Mouse (Mus musculus) forebrain, postnatal 0 days (tissue): ENCODE results near the gene Proser2. TPM values are rescaled to one million over a fixed set of nuclear protein-coding genes. Genes with fewer than 3 reads are reported as not detected.
A peak's percentile ranks its signal among the peaks of the same experiment; 100 is the strongest.

Experiments
- ATAC-seq: fragments of 200-750 bp; cut with Nextera tagmentation; 2 replicates; pipeline ENCODE4 v1.8.0; 2017; ENCODE audit warnings: mild to moderate bottlenecking, moderate library complexity
- DNase-seq: peaks from one replicate; pipeline ENCODE4 v3.0.0-alpha.2; 2015
- H3K27ac ChIP-seq: fragments of 300-500 bp; sonication (generic); 2 replicates; pipeline ENCODE4 v1.5.1; 2014; ENCODE audit warnings: low read depth, mild to moderate bottlenecking, antibody characterized with exemption, low read length, moderate library complexity, mixed read lengths
- H3K27me3 ChIP-seq: fragments of 300-500 bp; sonication (generic); 2 replicates; pipeline ENCODE4 v1.6.1; 2014; ENCODE audit warnings: mild to moderate bottlenecking, low read length, mixed read lengths; ENCODE audit not compliant: insufficient read depth
- H3K36me3 ChIP-seq: fragments of 300-500 bp; sonication (generic); 2 replicates; pipeline ENCODE4 v1.6.1; 2014; ENCODE audit warnings: mild to moderate bottlenecking, moderate library complexity; ENCODE audit not compliant: insufficient read depth
- H3K4me1 ChIP-seq: fragments of 300-500 bp; sonication (generic); 2 replicates; pipeline ENCODE4 v1.6.1; 2014; ENCODE audit warnings: antibody characterized with exemption; ENCODE audit not compliant: insufficient read depth
- H3K4me2 ChIP-seq: fragments of 300-500 bp; sonication (generic); 2 replicates; pipeline ENCODE4 v1.6.1; 2014; ENCODE audit warnings: low read depth, mild to moderate bottlenecking, moderate library complexity
- H3K4me3 ChIP-seq: fragments of 300-500 bp; sonication (generic); 2 replicates; pipeline ENCODE4 v1.5.1; 2014; ENCODE audit warnings: low read depth, low read length, mixed read lengths
- H3K9ac ChIP-seq: fragments of 300-500 bp; sonication (generic); 2 replicates; pipeline ENCODE4 v1.6.1; 2014; ENCODE audit warnings: mild to moderate bottlenecking
- H3K9me3 ChIP-seq: fragments of 300-500 bp; sonication (generic); 2 replicates; pipeline ENCODE4 v1.6.1; 2016; ENCODE audit warnings: low read length
- CTCF ChIP-seq: sonication (generic); IDR thresholded peaks from 2 replicates; pipeline ENCODE4 v1.5.1; 2016; ENCODE audit warnings: antibody characterized with exemption, control low read depth, low read depth
- WGBS: fragments of 180-500 bp; shearing (Covaris S2); extraction: QIAGEN DNeasy Blood & Tissue Kit; methylation state at CpG from one replicate; pipeline ENCODE4 v1.1.7; 2014; 5-methylcytosine and 5-hydroxymethylcytosine counted together
- polyA plus RNA-seq: library from polyadenylated mRNA; unstranded; fragments of >200 nt; fragmentation: Nextera tagmentation; extraction: Ambion mirVana; gene quantifications from 2 replicates; pipeline ENCODE4 v1.2.1, GENCODE M21; 2015
- total RNA-seq: library from RNA; depleted of rRNA; stranded (reverse); fragments of >200 nt; gene quantifications from 2 replicates; pipeline ENCODE4 v1.2.3, GENCODE M21; 2014

The Proser2 gene
- total and polyA plus RNA-seq, 2 experiments from 2014 or later = 3.2 to 5.1 TPM

- Histone ChIP-seq H3K4me1 (no peaks in the 10 kb centered on the region), H3K9ac (no peak overlapping the region), H3K4me2 (no peak overlapping the region), H3K9me3 (no peaks in the 10 kb centered on the region), H3K27me3 (no peaks in the 10 kb centered on the region), H3K4me3 (no peak overlapping the region), H3K36me3 (no peaks in the 10 kb centered on the region), H3K27ac (no peak overlapping the region)
- 94% methylated on average over 5 of the region's 5 CpGs for WGBS
- DNase-seq (no peak), ATAC-seq (no peak)
- no peak for TF ChIP-seq CTCF
These were observed 19.8 kb upstream of the Proser2 start for GRCm38 (mm10) chr2:6149801-6150200.

DNA sequence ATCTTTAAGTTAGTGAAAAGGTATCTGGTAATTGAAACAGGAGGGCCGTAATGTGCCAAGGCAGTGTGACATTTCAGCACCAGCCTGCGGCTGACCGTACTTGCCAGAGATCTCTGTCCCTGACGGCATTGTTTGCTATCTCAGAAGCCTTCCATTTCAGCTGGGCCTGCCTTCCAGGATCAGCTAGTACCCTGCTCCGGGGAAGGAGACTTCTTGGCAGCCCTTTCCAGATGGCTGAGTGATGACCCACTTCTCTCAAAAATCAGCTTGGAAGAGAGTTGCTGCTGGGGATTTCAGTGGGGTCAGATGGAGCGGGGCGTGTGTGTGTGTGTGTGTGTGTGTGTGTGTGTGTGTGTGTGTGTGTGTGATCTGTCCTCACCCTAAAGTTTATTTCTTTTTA lies 16.9 kb upstream of the Proser2 start:
- Histone ChIP-seq H3K9ac (no peak overlapping the region), H3K4me1 (no peaks in the 10 kb centered on the region), H3K36me3 (no peaks in the 10 kb centered on the region), H3K4me2 (no peak overlapping the region), H3K27me3 (no peaks in the 10 kb centered on the region), H3K9me3 (no peaks in the 10 kb centered on the region), H3K27ac (no peak overlapping the region), H3K4me3 (no peak overlapping the region)
- ATAC-seq (no peak), DNase-seq (no peak)
- no peak for TF ChIP-seq CTCF
- WGBS = 89% methylated on average over 7 of the region's 7 CpGs

DNA sequence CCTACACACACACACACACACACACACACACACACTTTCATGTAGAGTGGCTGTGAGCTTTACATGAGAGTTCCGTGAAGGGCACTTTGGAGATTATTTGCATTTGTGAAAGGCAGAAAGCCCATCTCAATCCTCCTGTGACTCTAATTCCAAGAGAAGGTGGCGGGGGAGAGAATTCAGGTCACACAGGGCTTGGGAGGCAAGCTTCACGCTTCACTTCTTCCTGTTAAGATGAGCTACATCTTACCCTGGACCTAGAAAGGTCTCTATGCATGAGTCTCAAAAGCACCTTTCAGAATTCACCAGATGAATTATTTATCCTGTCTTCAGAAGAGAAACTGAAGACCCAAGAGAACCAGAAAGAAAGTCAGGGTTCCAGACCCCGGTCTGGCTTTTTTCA lies 16.2 kb upstream of the Proser2 start:
- H3K9ac ChIP-seq = no peak overlapping the region
- no peak for TF ChIP-seq CTCF
- no peak overlapping the region for H3K4me2 ChIP-seq
- ATAC-seq (no peak), DNase-seq (no peak)
- no peaks in the 10 kb centered on the region for H3K27me3 ChIP-seq
- WGBS = 77% methylated on average over 4 of the region's 4 CpGs
- H3K36me3 ChIP-seq = no peaks in the 10 kb centered on the region
- no peaks in the 10 kb centered on the region for H3K9me3 ChIP-seq
- H3K4me1 ChIP-seq = no peaks in the 10 kb centered on the region
- H3K4me3 ChIP-seq = no peak overlapping the region
- no peak overlapping the region for H3K27ac ChIP-seq

DNA sequence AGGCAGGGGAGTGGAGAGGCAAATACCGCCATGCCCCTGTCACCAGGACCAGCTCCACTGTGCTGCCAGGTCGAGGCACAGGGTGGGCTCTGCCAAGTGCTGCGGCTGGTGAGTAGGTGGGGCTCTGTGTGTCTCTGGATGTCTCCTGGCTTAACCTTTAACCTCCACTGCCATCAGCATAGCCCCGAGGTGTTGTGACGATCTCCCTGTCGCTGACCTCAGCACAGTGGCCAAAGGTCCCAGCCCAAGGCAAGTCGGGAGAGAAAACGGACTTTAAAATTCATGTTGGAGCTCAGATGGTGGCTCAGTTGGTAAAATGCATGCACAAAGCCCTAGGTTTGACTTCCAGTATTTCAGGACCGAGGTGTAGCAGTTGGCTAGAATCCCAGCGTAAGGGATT lies 15.6 kb upstream of the Proser2 start:
- H3K36me3 ChIP-seq = no peaks in the 10 kb centered on the region
- no peaks in the 10 kb centered on the region for H3K4me1 ChIP-seq
- H3K9ac ChIP-seq = no peak overlapping the region
- H3K27ac ChIP-seq = no peak overlapping the region
- H3K4me3 ChIP-seq = no peak overlapping the region
- TF ChIP-seq CTCF = no peak
- no peaks in the 10 kb centered on the region for H3K27me3 ChIP-seq
- DNase-seq (no peak), ATAC-seq (no peak)
- WGBS = 84% methylated on average over 10 of the region's 10 CpGs
- no peak overlapping the region for H3K4me2 ChIP-seq
- H3K9me3 ChIP-seq = no peaks in the 10 kb centered on the region

DNA sequence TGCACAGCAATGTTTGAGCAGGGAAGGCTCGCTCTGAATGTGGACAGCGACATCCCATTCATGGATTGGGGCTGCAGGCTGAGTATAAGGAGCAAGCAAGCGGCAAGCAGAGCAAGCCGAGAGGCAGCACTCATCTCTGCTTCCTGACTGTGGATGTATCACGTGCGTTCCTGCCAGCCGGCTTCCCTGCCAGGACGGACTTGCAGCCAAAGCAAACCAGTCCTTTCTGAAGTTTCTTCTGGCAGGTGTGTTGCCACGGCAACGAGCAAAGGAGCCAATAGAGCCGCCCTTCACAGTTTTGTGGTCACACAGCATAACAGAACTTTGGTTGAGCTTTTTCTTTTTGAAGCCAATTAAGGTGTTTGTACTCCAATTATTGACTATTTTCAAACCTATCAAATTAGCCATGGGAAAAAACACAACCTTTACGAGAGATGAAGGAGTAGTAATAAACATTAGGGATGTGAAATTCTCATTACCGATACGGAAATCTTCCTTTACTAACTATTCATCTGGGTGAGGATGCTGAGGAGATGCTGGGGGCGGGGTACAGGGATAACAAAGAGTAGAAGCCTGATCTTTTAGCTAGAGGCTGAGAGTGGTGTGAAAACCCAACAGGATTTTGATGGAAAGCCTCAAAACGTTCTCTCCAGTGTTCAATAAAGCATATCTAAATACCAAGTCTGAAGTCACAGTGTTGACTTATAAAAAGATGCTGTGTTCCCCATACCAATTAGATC lies 13.1 kb upstream of the Proser2 start:
- Histone ChIP-seq H3K4me1 (no peaks in the 10 kb centered on the region), H3K36me3 (no peaks in the 10 kb centered on the region), H3K27ac (no peak overlapping the region), H3K4me2 (no peak overlapping the region), H3K9me3 (no peaks in the 10 kb centered on the region), H3K27me3 (no peaks in the 10 kb centered on the region), H3K4me3 (no peak overlapping the region), H3K9ac (no peak overlapping the region)
- 50% methylated on average over 16 of the region's 16 CpGs for WGBS
- DNase-seq = peak; percentile 33
- 0 out of 2 replicates have a peak, but pooled peaks have one; percentile 14 for ATAC-seq
- TF ChIP-seq CTCF = no peak

DNA sequence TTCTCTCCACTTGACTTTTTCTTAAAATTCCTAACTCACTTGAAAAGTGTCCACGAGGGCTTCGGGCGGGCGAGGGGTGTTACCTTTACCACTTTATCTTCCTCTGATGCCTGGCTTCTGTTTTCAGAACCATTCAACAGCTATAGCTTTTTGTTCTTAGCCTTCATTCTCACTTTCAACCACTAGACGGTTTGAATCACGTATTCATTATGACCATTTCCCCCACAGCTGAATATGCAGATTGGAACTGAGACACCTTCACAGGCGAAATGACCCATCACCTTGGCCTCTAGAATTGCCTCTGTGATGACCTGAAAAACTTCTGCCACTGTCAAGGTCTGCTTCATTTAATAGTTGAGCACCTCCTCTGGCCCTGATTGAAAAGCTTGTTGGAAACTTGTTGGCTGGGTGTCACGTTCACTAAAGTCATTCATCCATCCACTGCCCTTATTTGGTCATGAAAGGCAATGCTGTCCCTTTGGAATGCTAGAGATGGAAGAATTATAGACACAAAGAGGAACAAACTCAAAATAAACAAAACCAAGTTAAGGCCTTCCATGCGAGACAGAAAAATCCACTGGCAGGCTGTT lies 10.7 kb upstream of the Proser2 start:
- no peaks in the 10 kb centered on the region for H3K9me3 ChIP-seq
- WGBS = 88% methylated on average over 9 of the region's 9 CpGs
- H3K27ac ChIP-seq = no peak overlapping the region
- no peak for TF ChIP-seq CTCF
- ATAC-seq (no peak), DNase-seq (no peak)
- no peak overlapping the region for H3K4me2 ChIP-seq
- H3K36me3 ChIP-seq = no peaks in the 10 kb centered on the region
- H3K9ac ChIP-seq = no peak overlapping the region
- no peak overlapping the region for H3K4me3 ChIP-seq
- no peaks in the 10 kb centered on the region for H3K4me1 ChIP-seq
- H3K27me3 ChIP-seq = no peaks in the 10 kb centered on the region

DNA sequence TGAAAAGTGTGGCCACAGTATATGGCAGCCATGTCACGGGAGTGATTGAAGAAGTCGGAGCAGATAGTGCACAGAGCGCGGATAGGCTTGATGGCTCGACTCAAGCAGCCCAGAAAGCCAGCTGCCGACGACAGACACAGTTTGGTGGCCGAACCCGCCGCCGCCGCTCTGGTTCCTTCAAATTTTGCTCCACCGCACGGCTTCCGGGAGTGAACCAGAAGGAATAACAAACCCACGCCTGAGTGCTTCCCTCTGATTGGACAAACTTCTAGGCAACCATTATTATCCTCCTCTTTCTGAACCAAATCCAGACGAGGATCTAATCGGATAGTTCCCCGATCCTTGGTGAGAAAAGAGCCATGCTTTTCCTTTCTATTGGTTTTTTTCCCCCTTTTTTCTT lies 3.9 kb upstream of the Proser2 start:
- Histone ChIP-seq H3K27ac (no peak overlapping the region), H3K4me2 (no peak overlapping the region), H3K9ac (no peak overlapping the region), H3K4me3 (no peak overlapping the region), H3K4me1 (peaks cover 4% of the 10 kb centered on the region; the same call in 1 of the 2 replicates), H3K36me3 (no peaks in the 10 kb centered on the region), H3K9me3 (no peaks in the 10 kb centered on the region), H3K27me3 (peaks cover 14% of the 10 kb centered on the region)
- no peak for TF ChIP-seq CTCF
- DNase-seq (no peak), ATAC-seq (no peak)
- WGBS = 93% methylated on average over 19 of the region's 19 CpGs
